Mouse (Mus musculus): ENCODE measurements around the gene Btf3l4.
A peak's percentile ranks its signal among the peaks of the same experiment; 100 is the strongest.

The Btf3l4 gene

GRCm38 (mm10) chr4:108832916-108833827 lies at the start of gene Btf3l4:
Gene Btf3l4, minus strand, starts transcription at chr4:108833614.
- DNase-seq (ENCODE audit: extremely low spot score, low spot score): peak; percentile 97

DNA sequence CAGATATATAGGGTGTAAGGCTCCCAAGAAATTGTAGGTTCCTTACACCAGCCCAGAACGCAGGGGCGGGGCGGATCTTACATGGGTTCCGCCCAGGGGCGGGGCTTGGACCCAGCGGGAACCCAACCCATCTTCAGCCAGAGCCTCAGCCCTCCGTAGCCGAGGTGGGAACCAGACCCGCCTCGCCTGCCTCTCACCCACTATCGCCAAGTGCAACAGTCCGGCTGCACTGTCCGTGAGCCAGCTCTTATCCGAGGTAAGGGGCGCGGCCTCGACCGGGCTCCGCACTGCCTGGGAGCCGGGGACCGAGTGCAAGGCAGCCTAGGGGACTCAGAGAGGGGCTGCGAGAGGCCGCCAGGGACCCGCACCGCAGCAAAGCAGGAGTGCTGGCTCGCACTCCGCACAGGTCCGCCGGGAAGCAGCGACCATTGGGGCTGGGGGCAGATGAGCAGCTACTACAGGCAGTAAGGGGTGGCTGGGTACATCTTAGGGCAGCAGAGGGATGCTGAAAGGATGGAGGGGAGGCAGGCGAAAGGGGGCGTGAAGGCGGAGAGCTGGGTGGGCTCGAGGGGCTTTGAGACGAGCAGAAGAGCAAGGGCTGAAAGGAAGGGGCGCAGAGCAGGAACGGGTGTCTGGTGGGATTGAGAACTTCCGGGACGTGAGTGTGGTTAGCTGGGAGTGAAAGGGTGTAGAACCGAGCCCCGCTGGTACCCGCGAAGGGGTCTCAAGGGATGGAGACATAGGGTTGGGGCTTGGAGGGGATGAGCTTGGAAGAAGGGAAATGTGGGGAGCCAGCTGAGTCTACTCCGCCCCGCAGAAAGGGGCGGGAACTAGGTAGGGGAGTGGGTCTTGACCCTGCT lies 45.8 kb upstream of the Btf3l4 start, which contains the start of gene Rab3b:
Rab3b (plus strand) TSS at position 101 of the 860 bp plus-strand sequence.
- DNase-seq (ENCODE audit: extremely low spot score, low spot score): peak; percentile 68

DNA sequence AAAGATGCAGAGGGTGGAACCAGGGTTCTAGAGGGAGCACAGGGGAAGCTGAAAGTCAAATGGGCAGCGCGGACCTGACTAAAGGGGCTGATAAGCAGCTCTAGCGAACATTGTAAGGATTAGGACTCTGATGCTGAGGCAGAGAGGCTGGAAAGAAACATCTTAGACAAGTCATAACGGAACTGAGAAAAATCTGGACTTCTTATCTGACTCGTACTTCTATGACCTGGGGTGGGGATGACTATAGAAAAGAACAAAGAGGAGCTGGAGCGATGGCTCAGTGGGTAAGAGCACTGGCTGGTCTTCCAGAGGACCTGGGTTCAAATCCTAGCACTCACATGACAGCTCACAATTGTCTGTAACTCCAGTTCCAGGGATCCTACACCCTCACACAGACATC lies 44.5 kb upstream of the Btf3l4 start:
- no peak for DNase-seq (ENCODE audit: extremely low spot score, low spot score)

DNA sequence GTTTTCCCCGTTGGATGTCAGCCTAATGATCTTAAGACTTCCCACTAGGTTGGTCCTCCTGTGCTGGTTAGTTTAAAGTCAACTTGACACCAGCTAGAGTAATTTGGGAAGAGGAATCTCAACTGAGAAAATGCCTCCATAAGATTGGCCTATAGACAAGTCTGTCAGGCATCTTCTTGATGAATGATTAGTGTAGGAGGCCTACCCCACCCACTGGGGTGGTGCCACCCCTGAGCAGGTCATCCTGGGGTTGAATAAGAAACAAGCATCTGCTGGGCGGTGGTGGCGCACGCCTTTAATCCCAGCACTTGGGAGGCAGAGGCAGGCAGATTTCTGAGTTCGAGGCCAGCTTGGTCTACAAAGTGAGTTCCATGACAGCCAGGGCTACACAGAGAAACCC lies 40.3 kb upstream of the Btf3l4 start:
- DNase-seq (ENCODE audit: extremely low spot score, low spot score): no peak

- peak; percentile 80 for DNase-seq (ENCODE audit: extremely low spot score, low spot score)
Observed at GRCm38 (mm10) chr4:108869730-108870374, 36.4 kb upstream of the Btf3l4 start.

DNA sequence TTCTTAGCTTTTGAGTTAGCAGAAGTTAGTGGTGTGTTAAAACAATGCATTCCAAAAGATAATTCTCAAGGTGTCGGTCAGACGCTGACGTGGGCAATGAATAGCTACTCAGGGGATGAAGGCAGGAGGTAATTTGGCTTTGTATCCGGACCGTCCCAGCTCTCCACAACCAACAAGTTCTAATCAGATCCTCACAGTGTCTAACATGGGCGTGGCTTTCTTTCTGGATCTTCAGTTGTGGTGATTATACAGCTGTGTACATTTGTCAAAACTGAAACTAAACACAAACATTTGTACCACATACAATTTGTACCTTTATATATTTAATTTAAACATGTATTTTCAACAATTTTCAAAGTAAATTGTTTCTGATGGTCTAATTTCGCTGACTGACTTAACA lies 33.4 kb upstream of the Btf3l4 start:
- no peak for DNase-seq (ENCODE audit: extremely low spot score, low spot score)

- peak; percentile 50 for DNase-seq (ENCODE audit: extremely low spot score, low spot score)
Observed at GRCm38 (mm10) chr4:108848505-108848848, 15.1 kb upstream of the Btf3l4 start, which contains the start of gene A730015C16Rik. Gene A730015C16Rik, minus strand, starts transcription at chr4:108848619.

- DNase-seq (ENCODE audit: extremely low spot score, low spot score): peak; percentile 82
Observed at GRCm38 (mm10) chr4:108847715-108848504, 14.5 kb upstream of the Btf3l4 start, which contains the start of gene Kti12. Gene Kti12, plus strand, starts transcription at chr4:108847785.

DNA sequence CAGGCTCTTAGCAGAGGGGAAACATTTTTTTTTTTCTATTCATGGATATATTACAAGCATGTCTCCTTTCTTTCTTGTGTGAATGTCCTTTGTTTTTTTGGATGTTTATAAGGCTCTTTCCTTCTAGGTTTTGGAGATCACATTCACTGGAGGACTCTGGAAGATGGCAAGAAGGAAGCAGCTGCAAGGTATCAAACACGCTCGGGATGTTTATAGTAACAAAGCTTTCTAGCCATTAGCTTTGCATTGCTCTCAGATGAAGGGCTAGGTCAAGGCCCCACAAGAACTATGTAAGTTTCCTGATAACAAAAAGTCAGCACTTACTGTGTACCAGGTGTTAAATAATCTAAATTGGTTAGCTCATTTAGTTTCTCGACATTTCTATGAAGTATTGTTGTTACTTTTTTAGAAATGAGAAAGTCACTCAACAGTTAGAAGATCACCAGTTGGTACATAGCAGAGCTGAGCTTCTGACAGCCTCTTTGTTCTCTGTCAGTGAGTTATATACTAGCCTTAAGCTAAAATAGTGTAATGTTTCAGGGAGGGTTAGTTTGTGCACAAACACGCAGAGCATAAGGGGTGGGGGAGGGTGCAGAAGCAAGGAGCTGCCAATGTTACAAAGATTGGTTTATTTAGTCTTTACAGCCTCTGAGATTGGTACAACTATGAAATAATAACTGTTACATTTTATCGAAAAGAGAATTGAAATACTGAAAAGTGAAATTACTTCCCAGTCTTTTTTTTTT lies 12.6 kb upstream of the Btf3l4 start:
- no peak for DNase-seq (ENCODE audit: extremely low spot score, low spot score)

DNA sequence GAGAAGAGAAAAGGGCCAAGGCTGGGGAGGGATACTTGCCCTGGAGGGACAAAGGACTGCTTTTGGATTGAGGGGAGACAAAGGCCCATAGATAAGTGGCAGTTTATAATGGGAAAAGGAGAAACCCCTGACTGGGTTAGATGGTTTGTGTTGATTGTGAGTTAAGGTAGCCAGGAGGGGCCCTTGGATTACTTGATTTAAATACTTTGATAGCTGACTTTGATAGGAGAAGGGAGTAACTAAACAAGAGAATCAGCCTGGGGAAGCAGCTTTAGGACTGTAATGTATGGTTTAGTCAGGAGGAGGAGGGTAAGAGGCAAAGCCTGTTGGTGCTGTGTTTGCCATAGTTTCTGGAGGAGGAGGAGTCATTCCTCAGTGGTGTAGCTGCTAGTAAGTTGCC lies 9.9 kb upstream of the Btf3l4 start:
- DNase-seq (ENCODE audit: extremely low spot score, low spot score): no peak

DNA sequence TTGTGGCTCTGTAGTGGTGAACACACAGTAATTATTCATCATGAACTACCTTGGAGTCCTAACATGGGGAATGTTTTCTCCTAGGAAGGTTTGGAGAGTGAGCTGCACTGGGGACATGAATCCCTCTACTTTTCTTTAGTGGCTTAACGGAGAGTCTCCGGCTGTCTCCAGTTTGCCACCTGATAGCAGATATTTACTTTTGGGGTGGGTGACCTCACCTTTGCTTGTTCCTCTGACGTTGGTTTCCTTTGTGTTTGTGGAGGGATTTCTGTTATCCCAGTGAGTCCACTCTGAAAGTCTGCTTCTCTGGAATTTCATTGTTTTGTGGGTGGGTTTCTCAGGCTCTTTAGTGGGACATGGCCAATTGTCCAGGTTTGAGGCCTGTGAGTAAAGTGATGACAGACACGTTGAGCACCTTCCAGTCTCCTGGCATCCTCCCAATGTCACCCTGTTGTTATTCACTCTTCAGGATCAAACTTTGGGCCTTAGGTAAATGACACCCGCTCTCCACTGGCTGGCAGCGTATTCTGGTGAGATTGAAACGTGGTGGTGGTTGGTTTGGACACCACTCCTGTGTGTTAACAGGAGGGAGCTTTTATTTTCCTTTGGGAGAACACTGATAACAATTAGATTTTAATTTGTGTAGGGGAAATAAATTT lies 8.6 kb upstream of the Btf3l4 start:
- no peak for DNase-seq (ENCODE audit: extremely low spot score, low spot score)

DNA sequence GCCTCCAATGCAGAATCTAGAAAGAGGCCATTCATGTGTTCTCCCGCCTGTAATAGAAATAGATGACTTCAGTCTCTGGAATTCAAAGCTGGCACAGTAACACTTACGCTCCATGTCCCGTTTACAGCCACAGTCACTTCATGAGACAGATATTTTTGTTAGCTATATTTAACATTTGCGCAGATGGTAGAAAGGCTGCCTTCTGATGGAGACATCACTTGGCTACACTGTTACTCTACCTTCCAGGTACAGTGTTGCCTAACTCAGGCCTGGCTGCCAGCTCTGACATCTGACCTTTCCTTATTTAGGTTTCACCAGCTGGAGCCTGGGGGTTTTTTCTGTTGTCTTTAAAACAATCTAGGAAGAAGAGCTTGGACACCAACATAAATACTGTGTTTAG lies 4.6 kb upstream of the Btf3l4 start:
- DNase-seq (ENCODE audit: extremely low spot score, low spot score): no peak

GRCm38 (mm10) chr4:108835496-108835895 lies 2.1 kb upstream of the Btf3l4 start:
- DNase-seq (ENCODE audit: extremely low spot score, low spot score): no peak

- peak; percentile 32 for DNase-seq (ENCODE audit: extremely low spot score, low spot score)
Observed at GRCm38 (mm10) chr4:108834971-108835311, 1.5 kb upstream of the Btf3l4 start.

DNA sequence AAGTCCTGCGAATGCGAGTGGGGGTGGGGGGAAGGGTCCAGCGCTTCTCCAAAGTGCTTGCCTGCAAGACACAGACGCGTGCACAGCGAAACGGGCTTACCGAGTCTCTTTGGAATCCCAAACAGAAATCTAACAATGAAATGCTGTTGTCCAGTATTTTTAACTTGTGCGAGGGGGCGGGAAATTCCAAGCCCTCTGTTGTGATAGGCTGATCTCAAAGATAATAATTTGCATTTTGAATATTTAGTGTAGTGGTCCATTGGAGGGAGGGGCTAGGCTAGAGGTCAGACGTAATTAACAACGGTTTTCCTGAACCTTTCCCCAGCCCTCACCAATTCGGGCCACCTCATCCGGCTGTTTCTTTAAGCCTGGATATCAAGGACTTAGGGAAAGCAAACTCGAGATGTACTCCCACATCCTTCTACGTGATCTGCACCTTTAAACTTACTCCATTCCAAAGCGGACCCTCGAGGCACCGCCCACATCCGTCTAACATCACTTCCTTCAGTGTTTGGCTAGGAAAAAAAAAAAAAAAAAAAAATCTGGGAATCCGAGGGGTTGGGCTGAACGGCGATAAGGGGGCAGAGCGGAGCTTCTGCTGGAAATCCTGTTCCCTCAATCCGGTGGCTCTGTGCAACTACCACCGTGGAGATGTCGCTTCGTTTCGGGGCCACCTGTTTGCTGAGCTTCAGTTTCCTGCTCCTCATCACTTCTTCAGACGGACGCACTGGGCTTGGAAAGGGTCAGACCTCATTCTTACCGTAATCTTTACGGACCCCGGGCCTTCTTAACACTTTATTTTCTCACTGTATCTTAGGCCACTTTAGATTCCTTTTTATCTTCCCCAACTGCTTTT lies 929 bp upstream of the Btf3l4 start, which contains the start of gene Txndc12:
Txndc12 (plus strand) TSS at position 487 of the 856 bp plus-strand sequence.
- DNase-seq (ENCODE audit: extremely low spot score, low spot score): peak; percentile 92

GRCm38 (mm10) chr4:108833828-108834114 lies 357 bp upstream of the Btf3l4 start:
- no peak for DNase-seq (ENCODE audit: extremely low spot score, low spot score)

DNA sequence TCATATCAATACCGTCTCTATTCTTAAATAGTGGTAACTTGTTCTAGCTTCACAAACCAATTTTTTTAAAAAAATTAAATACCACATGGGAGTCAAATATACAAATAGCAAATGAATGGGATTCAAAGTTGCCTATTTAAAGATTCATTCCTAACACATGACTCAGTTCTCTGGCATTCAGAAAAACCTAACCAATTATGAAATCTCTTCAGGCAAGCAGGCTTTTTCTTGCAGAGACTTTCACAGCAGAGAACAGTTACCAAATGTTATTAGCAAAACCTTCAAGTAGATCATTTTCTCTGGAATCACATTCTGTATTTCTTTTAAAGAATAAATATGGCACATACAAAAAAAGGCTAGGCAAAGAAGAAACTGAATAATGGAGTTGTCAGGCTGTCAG lies 2.7 kb downstream of the Btf3l4 start:
- DNase-seq (ENCODE audit: extremely low spot score, low spot score): no peak

- no peak for DNase-seq (ENCODE audit: extremely low spot score, low spot score)
Observed at GRCm38 (mm10) chr4:108826643-108827042, 6.8 kb downstream of the Btf3l4 start.

- no peak for DNase-seq (ENCODE audit: extremely low spot score, low spot score)
Observed at GRCm38 (mm10) chr4:108826096-108826495, 7.3 kb downstream of the Btf3l4 start.

All from neural tube, embryonic 10.5 days (tissue).